Mouse (Mus musculus) CH12.LX (cell line): ENCODE data around the gene Dnhd1. TPM values are rescaled to one million over a fixed set of nuclear protein-coding genes. Genes with fewer than 3 reads are reported as not detected.

Experiments used
- DNase-seq: peaks from one replicate; pipeline ENCODE4 v3.0.0-alpha.2; 2013; ENCODE audit errors: extremely low read depth
- H3K27ac ChIP-seq: 2 replicates; pipeline ENCODE4 v1.5.1; 2012; ENCODE audit warnings: low read depth, mild to moderate bottlenecking, control low read depth, moderate library complexity; ENCODE audit not compliant: insufficient read depth
- H3K27me3 ChIP-seq: replicated peaks from 2 replicates; pipeline ENCODE3; 2012; ENCODE audit warnings: inconsistent platforms
- H3K36me3 ChIP-seq, 2 experiments: replicated peaks in 1 of 2; 2 replicates each; pipeline versions ENCODE3 to v1.6.1; 2012; ENCODE audit warnings: inconsistent platforms in 1 of 2, low read length in 1 of 2, mild to moderate bottlenecking in 1 of 2, mixed read lengths in 1 of 2, moderate library complexity in 1 of 2; ENCODE audit not compliant: control insufficient read depth in 1 of 2, insufficient read depth in 1 of 2
- H3K4me1 ChIP-seq, 2 experiments: 2 replicates each; pipeline ENCODE4 v1.6.1; 2012; ENCODE audit warnings: inconsistent platforms in 1 of 2, moderate library complexity in 1 of 2; ENCODE audit not compliant: insufficient read depth in 2 of 2, control insufficient read depth in 1 of 2
- H3K4me2 ChIP-seq: 2 replicates; pipeline ENCODE4 v1.6.1; 2012; ENCODE audit warnings: low read depth, mild to moderate bottlenecking, control low read depth; ENCODE audit not compliant: poor library complexity, insufficient read depth, severe bottlenecking
- H3K4me3 ChIP-seq, 3 experiments: fragments of 150-350 bp in 1 of 3; sonication (generic) in 1 of 3; replicated peaks in 1 of 3; 2 replicates each; pipeline versions ENCODE3 to v1.5.1; 2011 to 2012; ENCODE audit warnings: low read depth in 2 of 3, low read length in 2 of 3, mild to moderate bottlenecking in 2 of 3, moderate library complexity in 2 of 3, control low read depth in 1 of 3, improper control_type of control experiment in 1 of 3, inconsistent platforms in 1 of 3, mixed read lengths in 1 of 3; ENCODE audit not compliant: poor library complexity in 1 of 3
- H3K79me2 ChIP-seq: replicated peaks from 2 replicates; pipeline ENCODE4 v1.6.1; 2012; ENCODE audit warnings: mild to moderate bottlenecking, moderate library complexity; ENCODE audit not compliant: control insufficient read depth, poor library complexity, insufficient read depth, severe bottlenecking; ENCODE audit errors: extremely low read depth
- H3K9ac ChIP-seq: 2 replicates; pipeline ENCODE4 v1.6.1; 2012; ENCODE audit warnings: low read depth, mild to moderate bottlenecking, control low read depth, moderate library complexity; ENCODE audit not compliant: insufficient read depth
- H3K9me3 ChIP-seq: replicated peaks from 2 replicates; pipeline ENCODE3; 2012; ENCODE audit warnings: low read length, inconsistent platforms, mixed read lengths
- E2F4 ChIP-seq: IDR thresholded peaks from 2 replicates; pipeline ENCODE4 v1.6.1; 2011; ENCODE audit warnings: low read depth, low read length, improper control_type of control experiment; ENCODE audit not compliant: insufficient replicate concordance
- ETS1 ChIP-seq: conservative IDR thresholded peaks from 2 replicates; pipeline ENCODE4 v1.6.1; 2012; ENCODE audit warnings: low read depth, mild to moderate bottlenecking, inconsistent platforms, low read length, improper control_type of control experiment, moderate library complexity
- GABPA ChIP-seq: IDR thresholded peaks from 2 replicates; pipeline ENCODE4 v1.6.1; 2012; ENCODE audit warnings: low read depth, low read length, improper control_type of control experiment, inconsistent platforms; ENCODE audit not compliant: insufficient replicate concordance
- IRF4 ChIP-seq: IDR thresholded peaks from 2 replicates; pipeline ENCODE4 v1.6.1; 2014; ENCODE audit warnings: low read depth, mild to moderate bottlenecking, inconsistent platforms, low read length, improper control_type of control experiment
- JUND ChIP-seq: conservative IDR thresholded peaks from 2 replicates; pipeline ENCODE4 v1.6.1; 2011; ENCODE audit warnings: low read depth, low read length, improper control_type of control experiment
- KAT2A ChIP-seq: IDR thresholded peaks from 2 replicates; pipeline ENCODE4 v1.6.1; 2012; ENCODE audit warnings: low read length, improper control_type of control experiment, inconsistent platforms; ENCODE audit not compliant: insufficient replicate concordance
- MAFK ChIP-seq: IDR thresholded peaks from 2 replicates; pipeline ENCODE4 v1.6.1; 2011; ENCODE audit warnings: low read length, improper control_type of control experiment; ENCODE audit not compliant: insufficient replicate concordance
- MAX ChIP-seq: IDR thresholded peaks from 2 replicates; pipeline ENCODE4 v1.6.1; 2011; ENCODE audit warnings: low read length, improper control_type of control experiment
- NRF1 ChIP-seq: IDR thresholded peaks from 2 replicates; pipeline ENCODE4 v1.6.1; 2014; ENCODE audit warnings: low read depth, mild to moderate bottlenecking, inconsistent platforms, low read length, improper control_type of control experiment, moderate library complexity
- PAX5 ChIP-seq: IDR thresholded peaks from 2 replicates; pipeline ENCODE4 v1.6.1; 2012; ENCODE audit warnings: low read length, inconsistent platforms, mixed read lengths
- POLR2A ChIP-seq: IDR thresholded peaks from 2 replicates; pipeline ENCODE4 v1.6.1; 2011; ENCODE audit warnings: low read depth, mild to moderate bottlenecking, improper control_type of control experiment, low read length
- POLR2AphosphoS2 ChIP-seq: IDR thresholded peaks from 2 replicates; pipeline ENCODE4 v1.6.1; 2011; ENCODE audit warnings: low read depth, low read length, improper control_type of control experiment
- TBP ChIP-seq: conservative IDR thresholded peaks from 2 replicates; pipeline ENCODE4 v1.6.1; 2011; ENCODE audit warnings: low read depth, low read length, improper control_type of control experiment
- UBTF ChIP-seq: IDR thresholded peaks from 2 replicates; pipeline ENCODE4 v1.6.1; 2012; ENCODE audit warnings: low read depth, mild to moderate bottlenecking, inconsistent platforms, low read length, improper control_type of control experiment, moderate library complexity
- USF1 ChIP-seq: IDR thresholded peaks from 2 replicates; pipeline ENCODE4 v1.6.1; 2014; ENCODE audit warnings: low read depth, mild to moderate bottlenecking, inconsistent platforms, low read length, improper control_type of control experiment
- USF2 ChIP-seq: conservative IDR thresholded peaks from 2 replicates; pipeline ENCODE4 v1.6.1; 2011; ENCODE audit warnings: low read depth, low read length, improper control_type of control experiment
- ZMIZ1 ChIP-seq: IDR thresholded peaks from 2 replicates; pipeline ENCODE4 v1.6.1; 2012; ENCODE audit warnings: low read depth, mild to moderate bottlenecking, inconsistent platforms, low read length, improper control_type of control experiment
- dilution Hi-C: fragments of 300-500 bp; cut with MboI; formaldehyde crosslinking; loops from 2 replicates; pipeline ENCODE4 v1.14.3; 2020; ENCODE audit warnings: low sequenced_read_pairs; ENCODE audit not compliant: extremely low pct_unique_long_range_greater_than_20kb, extremely low pct_ligation_motif_present
- in situ Hi-C: fragments of 300-500 bp; cut with MboI; formaldehyde crosslinking; loops from 3 replicates; pipeline ENCODE4 v1.14.3; 2019; ENCODE audit warnings: low sequenced_read_pairs, low pct_ligation_motif_present, low pct_unique_long_range_greater_than_20kb, mixed read lengths
- polyA plus RNA-seq: library from polyadenylated mRNA; unstranded; fragments of >175 nt; gene quantifications from 2 replicates; pipeline ENCODE4 v1.2.1, GENCODE M21; 2012; ENCODE audit warnings: low read depth; ENCODE audit not compliant: insufficient read length
- total RNA-seq, 2 experiments: library from RNA; depleted of rRNA; stranded (reverse); fragments of 300-350 nt in 1 of 2; fragments of >200 nt in 1 of 2; gene quantifications; 2 replicates each; pipeline ENCODE4 v1.2.3; 2012 to 2014

Dnhd1 gene
- total and polyA plus RNA-seq, 3 experiments = 0.08 to 0.41 (median 0.23) TPM

GRCm38 (mm10) chr7:105726980-105727325, 76.3 kb downstream of the Dnhd1 start:
- Histone ChIP-seq H3K4me1 (peaks cover 0 to 3% of the 10 kb centered on the region in 2 experiments; a peak in 1 of 4 replicates), H3K9me3 (no peaks in the 10 kb centered on the region), H3K27me3 (no peaks in the 10 kb centered on the region), H3K36me3 (peaks cover 21 to 87% of the 10 kb centered on the region in 2 experiments), H3K4me2 (no peak overlapping the region), H3K79me2 (no peaks in the 10 kb centered on the region)
- DNase-seq = no peak
- dilution Hi-C loops = no loop called here
- in situ Hi-C loops = no loop called here
- TF ChIP-seq E2F4 (no peak), TBP (no peak), PAX5 (no peak), ZMIZ1 (no peak), KAT2A (no peak), ETS1 (no peak), USF2 (no peak), NRF1 (no peak), MAX (no peak), GABPA (no peak), UBTF (no peak), MAFK (no peak)
- TF ChIP-seq, all 38 proteins: peak for 0
- Histone ChIP-seq H3K27ac (no peak overlapping the region), H3K4me3 (no peak overlapping the region), H3K9ac (no peak overlapping the region)

GRCm38 (mm10) chr7:105728701-105729428, 78.2 kb downstream of the Dnhd1 start:
- TF ChIP-seq IRF4 (no peak), JUND (no peak), POLR2A (no peak), POLR2AphosphoS2 (no peak), USF1 (no peak)
- TF ChIP-seq, all 38 proteins: peak for 0
- Histone ChIP-seq H3K4me1 (peaks cover 0 to 17% of the 10 kb centered on the region in 2 experiments; a peak in 2 of 4 replicates), H3K36me3 (peaks cover 40 to 90% of the 10 kb centered on the region in 2 experiments), H3K4me3 (no peak overlapping the region), H3K4me2 (no peak overlapping the region), H3K27me3 (no peaks in the 10 kb centered on the region), H3K27ac (no peak overlapping the region), H3K9me3 (no peaks in the 10 kb centered on the region), H3K9ac (no peak overlapping the region), H3K79me2 (peaks cover under 1% of the 10 kb centered on the region; the same call in 1 of the 2 replicates)
- dilution Hi-C loops = no loop called here
- in situ Hi-C loops = no loop called here
- DNase-seq = no peak
